Mouse (Mus musculus): ENCODE data around the gene Pigv. TPM values are rescaled to one million over a fixed set of nuclear protein-coding genes. Genes with fewer than 3 reads are reported as not detected.

Pigv gene
- polyA plus RNA-seq, 1 experiment from 2014 or later: 14.8 TPM

GRCm38 (mm10) chr4:133631071-133631768 lies 41.2 kb downstream of the Pigv start:
- H3K4me3 ChIP-seq: peak overlapping the region; percentile 91
- H3K27ac ChIP-seq (replicated peaks): no peak overlapping the region
- no peaks in the 10 kb centered on the region for H3K27me3 ChIP-seq (replicated peaks; ENCODE audit: low read depth, poor library complexity, severe bottlenecking)
- 82% methylated on average over 14 of the region's 14 CpGs for WGBS
- no peaks in the 10 kb centered on the region for H3K9me3 ChIP-seq
- DNase-seq (ENCODE audit: low spot score): no peak
- peaks cover 19% of the 10 kb centered on the region for H3K36me3 ChIP-seq (replicated peaks)
- H3K4me1 ChIP-seq: peaks cover 38% of the 10 kb centered on the region

- Histone ChIP-seq H3K27me3 (replicated peaks; ENCODE audit: low read depth, poor library complexity, severe bottlenecking) (no peaks in the 10 kb centered on the region), H3K4me3 (no peak overlapping the region), H3K36me3 (replicated peaks) (peaks cover 27% of the 10 kb centered on the region), H3K4me1 (peaks cover 46% of the 10 kb centered on the region), H3K27ac (replicated peaks) (no peak overlapping the region), H3K9me3 (no peaks in the 10 kb centered on the region)
- DNase-seq (ENCODE audit: low spot score): no peak
- WGBS: 94% methylated on average over 8 of the region's 8 CpGs
Measured at GRCm38 (mm10) chr4:133630326-133630920, 42.0 kb downstream of the Pigv start.

- WGBS: 91% methylated on average over 7 of the region's 7 CpGs
- peaks cover 49% of the 10 kb centered on the region for H3K4me1 ChIP-seq
Measured at GRCm38 (mm10) chr4:133629191-133629590, 43.3 kb downstream of the Pigv start.

GRCm38 (mm10) chr4:133628517-133628916 lies 43.9 kb downstream of the Pigv start:
- Histone ChIP-seq H3K9me3 (no peaks in the 10 kb centered on the region), H3K4me3 (no peak overlapping the region), H3K36me3 (replicated peaks) (peaks cover 46% of the 10 kb centered on the region), H3K27me3 (replicated peaks; ENCODE audit: low read depth, poor library complexity, severe bottlenecking) (no peaks in the 10 kb centered on the region), H3K27ac (replicated peaks) (no peak overlapping the region), H3K4me1 (peaks cover 45% of the 10 kb centered on the region)
- DNase-seq (ENCODE audit: low spot score): no peak
- 72% methylated on average over 2 of the region's 2 CpGs for WGBS

More at GRCm38 (mm10) chr4:133629191-133629590, 43.3 kb downstream of the Pigv start:
- H3K36me3 ChIP-seq (replicated peaks): peaks cover 40% of the 10 kb centered on the region
- no peak overlapping the region for H3K27ac ChIP-seq (replicated peaks)
- H3K9me3 ChIP-seq: no peaks in the 10 kb centered on the region
- DNase-seq (ENCODE audit: low spot score): no peak
- no peaks in the 10 kb centered on the region for H3K27me3 ChIP-seq (replicated peaks; ENCODE audit: low read depth, poor library complexity, severe bottlenecking)
- no peak overlapping the region for H3K4me3 ChIP-seq

- DNase-seq (ENCODE audit: low spot score): no peak
- H3K9me3 ChIP-seq: no peaks in the 10 kb centered on the region
Measured at GRCm38 (mm10) chr4:133627039-133627438, 45.4 kb downstream of the Pigv start.

GRCm38 (mm10) chr4:133626621-133627020 lies 45.8 kb downstream of the Pigv start:
- Histone ChIP-seq H3K4me1 (peaks cover 34% of the 10 kb centered on the region), H3K9me3 (no peaks in the 10 kb centered on the region), H3K36me3 (replicated peaks) (peaks cover 56% of the 10 kb centered on the region), H3K27me3 (replicated peaks; ENCODE audit: low read depth, poor library complexity, severe bottlenecking) (no peaks in the 10 kb centered on the region), H3K4me3 (no peak overlapping the region), H3K27ac (replicated peaks) (no peak overlapping the region)
- WGBS: 88% methylated on average over 9 of the region's 9 CpGs
- no peak for DNase-seq (ENCODE audit: low spot score)

More at GRCm38 (mm10) chr4:133627039-133627438, 45.4 kb downstream of the Pigv start:
- H3K36me3 ChIP-seq (replicated peaks): peaks cover 52% of the 10 kb centered on the region
- 90% methylated on average over 14 of the region's 14 CpGs for WGBS
- peaks cover 38% of the 10 kb centered on the region for H3K4me1 ChIP-seq
- H3K27me3 ChIP-seq (replicated peaks; ENCODE audit: low read depth, poor library complexity, severe bottlenecking): no peaks in the 10 kb centered on the region
- no peak overlapping the region for H3K27ac ChIP-seq (replicated peaks)
- H3K4me3 ChIP-seq: no peak overlapping the region

- Histone ChIP-seq H3K4me3 (no peak overlapping the region), H3K9me3 (no peaks in the 10 kb centered on the region), H3K36me3 (replicated peaks) (peaks cover 59% of the 10 kb centered on the region), H3K4me1 (peaks cover 30% of the 10 kb centered on the region), H3K27ac (replicated peaks) (0 out of 2 replicates have a peak overlapping the region, but pooled peaks have one; percentile 48), H3K27me3 (replicated peaks; ENCODE audit: low read depth, poor library complexity, severe bottlenecking) (no peaks in the 10 kb centered on the region)
- WGBS: 43% methylated on average over 5 of the region's 5 CpGs
- DNase-seq (ENCODE audit: low spot score): no peak
Measured at GRCm38 (mm10) chr4:133626221-133626620, 46.2 kb downstream of the Pigv start.

- DNase-seq (ENCODE audit: low spot score): no peak
- Histone ChIP-seq H3K36me3 (replicated peaks) (peaks cover 61% of the 10 kb centered on the region), H3K27ac (replicated peaks) (peak overlapping the region; percentile 57), H3K4me3 (no peak overlapping the region), H3K27me3 (replicated peaks; ENCODE audit: low read depth, poor library complexity, severe bottlenecking) (no peaks in the 10 kb centered on the region), H3K9me3 (no peaks in the 10 kb centered on the region), H3K4me1 (peaks cover 24% of the 10 kb centered on the region)
- 54% methylated on average over 11 of the region's 11 CpGs for WGBS
Measured at GRCm38 (mm10) chr4:133625621-133626071, 46.8 kb downstream of the Pigv start.

- no peaks in the 10 kb centered on the region for H3K9me3 ChIP-seq
- no peaks in the 10 kb centered on the region for H3K27me3 ChIP-seq (replicated peaks; ENCODE audit: low read depth, poor library complexity, severe bottlenecking)
- WGBS: 92% methylated on average over 7 of the region's 7 CpGs
- H3K4me1 ChIP-seq: peaks cover 19% of the 10 kb centered on the region
- H3K27ac ChIP-seq (replicated peaks): no peak overlapping the region
- peaks cover 63% of the 10 kb centered on the region for H3K36me3 ChIP-seq (replicated peaks)
- DNase-seq (ENCODE audit: low spot score): no peak
- H3K4me3 ChIP-seq: no peak overlapping the region
Measured at GRCm38 (mm10) chr4:133624830-133625229, 47.6 kb downstream of the Pigv start.

GRCm38 (mm10) chr4:133622161-133622695 lies 50.2 kb downstream of the Pigv start:
- no peak overlapping the region for H3K27ac ChIP-seq (replicated peaks)
- H3K9me3 ChIP-seq: no peaks in the 10 kb centered on the region
- H3K4me1 ChIP-seq: peaks cover 21% of the 10 kb centered on the region
- no peaks in the 10 kb centered on the region for H3K27me3 ChIP-seq (replicated peaks; ENCODE audit: low read depth, poor library complexity, severe bottlenecking)
- peaks cover 85% of the 10 kb centered on the region for H3K36me3 ChIP-seq (replicated peaks)
- H3K4me3 ChIP-seq: no peak overlapping the region
- 80% methylated on average over 11 of the region's 11 CpGs for WGBS
- no peak for DNase-seq (ENCODE audit: low spot score)

GRCm38 (mm10) chr4:133620668-133621067 lies 51.8 kb downstream of the Pigv start:
- Histone ChIP-seq H3K4me1 (peaks cover 10% of the 10 kb centered on the region), H3K27ac (replicated peaks) (no peak overlapping the region), H3K4me3 (no peak overlapping the region), H3K9me3 (no peaks in the 10 kb centered on the region), H3K27me3 (replicated peaks; ENCODE audit: low read depth, poor library complexity, severe bottlenecking) (no peaks in the 10 kb centered on the region), H3K36me3 (replicated peaks) (peaks cover 84% of the 10 kb centered on the region)
- 92% methylated on average over 8 of the region's 8 CpGs for WGBS
- no peak for DNase-seq (ENCODE audit: low spot score)

- Histone ChIP-seq H3K9me3 (no peaks in the 10 kb centered on the region), H3K4me3 (no peak overlapping the region), H3K36me3 (replicated peaks) (peaks cover 84% of the 10 kb centered on the region), H3K27ac (replicated peaks) (no peak overlapping the region), H3K4me1 (0 out of 2 replicates have a peak, but pooled peaks cover 5% of the 10 kb centered on the region), H3K27me3 (replicated peaks; ENCODE audit: low read depth, poor library complexity, severe bottlenecking) (no peaks in the 10 kb centered on the region)
- DNase-seq (ENCODE audit: low spot score): no peak
- 75% methylated on average over 4 of the region's 4 CpGs for WGBS
Measured at GRCm38 (mm10) chr4:133619473-133620136, 52.8 kb downstream of the Pigv start.

All from embryonic facial prominence, embryonic 10.5 days (tissue).